19 mouse cellular contexts compared by ENCODE assay signal in the genomic region with DNA sequence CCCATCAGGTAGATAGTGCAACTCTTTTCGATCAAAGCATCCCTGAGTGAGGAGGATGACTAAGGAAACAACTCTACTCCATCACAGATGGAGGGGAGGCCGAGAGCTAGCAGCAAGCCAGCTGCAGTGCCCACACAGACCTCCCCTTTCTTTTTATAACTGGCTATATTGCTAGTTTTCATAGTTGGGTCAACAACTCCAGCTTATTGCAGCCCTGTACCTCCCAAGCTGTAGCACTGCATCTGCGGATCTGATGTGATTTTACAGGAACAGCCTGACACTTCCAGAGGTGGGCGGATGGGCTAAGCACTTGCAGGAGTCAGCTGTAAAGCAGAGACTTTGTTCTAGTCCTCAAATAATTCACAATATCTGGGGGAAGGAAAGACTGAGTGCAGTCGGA. TPM values are rescaled to one million over a fixed set of nuclear protein-coding genes. Genes with fewer than 3 reads are reported as not detected.
DNase-seq lines count a peak whose midpoint lies in the region; ATAC-seq and TF ChIP-seq lines count a peak whose summit lies in the region.
"Had no signal": no experiment of that assay in that cellular context is flagged by ENCODE, and none has a peak within 500 bp of the region (broad histone marks: within the 10 kb centered on the region; RNA-seq: fewer than 3 reads in every experiment).

No protein-coding gene starts in this region.

- 80% methylated on average over 5 of the region's 5 CpGs for WGBS in lung, postnatal 0 days

- ATAC-seq in lung, postnatal 0 days: no peak
- ATAC-seq: liver, postnatal 0 days; midbrain, embryonic 15.5 days had no signal

- no peaks in the 10 kb centered on the region for H3K4me1 ChIP-seq in lung, postnatal 0 days (ENCODE audit: insufficient read depth, low read depth, low read length)
- H3K4me1 ChIP-seq: midbrain, embryonic 15.5 days had no signal

- no peaks in the 10 kb centered on the region for H3K27me3 ChIP-seq in lung, postnatal 0 days (replicated peaks; ENCODE audit: insufficient read depth, low read length)
- H3K27me3 ChIP-seq: forebrain, embryonic 12.5 days; midbrain, embryonic 15.5 days had no signal

- H3K4me2 ChIP-seq in lung, postnatal 0 days (replicated peaks; ENCODE audit: low read depth, low read length): no peak overlapping the region
- H3K4me2 ChIP-seq: forebrain, embryonic 12.5 days; midbrain, embryonic 15.5 days had no signal

- H3K9ac ChIP-seq in lung, postnatal 0 days (replicated peaks; ENCODE audit: low read depth): no peak overlapping the region
- H3K9ac ChIP-seq: forebrain, embryonic 12.5 days; liver, postnatal 0 days; midbrain, embryonic 15.5 days had no signal

- H3K27ac ChIP-seq in lung, postnatal 0 days (ENCODE audit: low read length): no peak overlapping the region
- H3K27ac ChIP-seq: forebrain, embryonic 12.5 days; hindbrain, embryonic 10.5 days; kidney, postnatal 0 days; midbrain, embryonic 15.5 days had no signal

- DNase-seq in layer of hippocampus, adult 9-11 months: peak; percentile 66
- no peak for DNase-seq in layer of hippocampus, adult 9-10 months (ENCODE audit: low spot score)
- peak; percentile 22 to 39 for DNase-seq in frontal cortex, postnatal 14 days (ENCODE audit: low spot score in 2 of 2)
- peak; percentile 57 to 93 for DNase-seq in left cerebral cortex, postnatal 25 days (ENCODE audit: low spot score in 2 of 2)
- DNase-seq in telencephalon, adult 2 months (ENCODE audit: low read depth, low spot score): peak; percentile 92
- DNase-seq in lung, postnatal 0 days (ENCODE audit: low spot score): no peak
- DNase-seq in gastrocnemius, postnatal 25 days: no peak
- DNase-seq: cerebellum, adult 9-10 months; gastrocnemius, postnatal 36 days; kidney, adult 18-20 months; liver; liver, postnatal 0 days; spleen, adult 18-20 months; thymus, postnatal 4 days had no signal

- no peaks in the 10 kb centered on the region for H3K9me3 ChIP-seq in lung, postnatal 0 days (ENCODE audit: low read length)
- H3K9me3 ChIP-seq: forebrain, embryonic 12.5 days; hindbrain, embryonic 10.5 days; midbrain, embryonic 15.5 days had no signal

- H3K36me3 ChIP-seq in lung, postnatal 0 days (ENCODE audit: insufficient read depth, low read length): no peaks in the 10 kb centered on the region
- H3K36me3 ChIP-seq: forebrain, embryonic 12.5 days; hindbrain, embryonic 10.5 days; midbrain, embryonic 15.5 days had no signal

- no peak for TF ChIP-seq CTCF in lung, postnatal 0 days (IDR thresholded peaks at IDR 0.05)

- no peak overlapping the region for H3K4me3 ChIP-seq in lung, postnatal 0 days (ENCODE audit: low read depth, low read length)
- H3K4me3 ChIP-seq: forebrain, embryonic 12.5 days; hindbrain, embryonic 10.5 days; midbrain, embryonic 15.5 days; myocyte had no signal

- intact Hi-C loops in left cerebral cortex, postnatal 25 days (cut with DNase I): loop anchor here (1.0 to 5.0 kb wide), 2 partner anchors 20 to 895 kb away; a partner anchor contains a TSS

- no peak for TF ChIP-seq EP300 in lung, postnatal 0 days (IDR thresholded peaks at IDR 0.05)

RNA-seq across cellular contexts. Expression of a gene that starts 18.7 kb away (rescaled TPM):
- 10 to 100 TPM; 83.5 to 91.9 TPM for total RNA-seq in left cerebral cortex, postnatal 25 days (2021)
- polyA plus RNA-seq in lung, postnatal 0 days (2015; fragmentation: Nextera tagmentation; extraction: Ambion mirVana): 100.0 and 109 TPM in 2 replicates
- total RNA-seq in gastrocnemius, postnatal 25 days (2021): 10 to 100 TPM; 25.6 to 27.5 TPM

Comparison
In these comparisons a context has a peak if more than half of its experiments do, and no peak if none do; other contexts are left out.
1. DNase-seq: peak in layer of hippocampus, adult 9-11 months (single experiment), frontal cortex, postnatal 14 days (2 of 2), left cerebral cortex, postnatal 25 days (2 of 2) and telencephalon, adult 2 months (single experiment); none in layer of hippocampus, adult 9-10 months (single experiment), lung, postnatal 0 days (single experiment) and gastrocnemius, postnatal 25 days (single experiment).